Mouse (Mus musculus): ENCODE measurements around the gene Nfkb2. TPM values are rescaled to one million over a fixed set of nuclear protein-coding genes. Genes with fewer than 3 reads are reported as not detected.

Gene Nfkb2
- polyA plus RNA-seq, 1 experiment from 2014 or later, result 7.7 TPM

DNA sequence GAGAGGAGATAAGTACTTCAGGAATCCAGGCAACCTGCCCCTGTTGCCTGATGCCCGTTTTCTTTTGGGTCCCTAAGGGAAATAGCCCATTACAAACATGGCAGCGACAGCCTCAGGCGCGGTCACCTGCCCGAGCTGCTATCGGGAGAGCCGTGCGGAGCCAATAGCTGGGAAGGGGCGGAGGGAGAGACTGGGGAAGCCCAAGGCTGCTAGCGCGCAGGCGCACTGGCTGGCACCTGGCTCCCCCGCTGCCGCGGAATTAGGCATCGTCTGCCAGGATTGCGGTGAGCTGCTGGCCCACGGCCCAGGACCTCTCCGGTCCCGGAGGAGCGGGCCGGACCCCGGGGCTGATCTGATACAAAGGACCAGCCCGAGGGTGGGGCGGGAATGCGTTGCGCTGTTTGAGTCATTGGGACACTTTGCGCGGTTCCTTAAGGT is 52.6 kb downstream of the Nfkb2 start:
- ATAC-seq (ENCODE audit: insufficient read depth) (peak; percentile 84), DNase-seq (peak; percentile 85)
- H3K27me3 ChIP-seq (ENCODE audit: insufficient read depth, low read length), result peaks cover 14% of the 10 kb centered on the region
- H3K27ac ChIP-seq (ENCODE audit: low read depth), result no peak overlapping the region
- H3K4me3 ChIP-seq (ENCODE audit: low read depth, low read length), result peak overlapping the region; percentile 49
- peak overlapping the region; percentile 82 for H3K4me2 ChIP-seq
- no peak for TF ChIP-seq CTCF (IDR thresholded peaks at IDR 0.05; ENCODE audit: low read depth)
- no peaks in the 10 kb centered on the region for H3K9me3 ChIP-seq (ENCODE audit: low read depth, low read length)
- H3K4me1 ChIP-seq (ENCODE audit: insufficient read depth), result no peaks in the 10 kb centered on the region
- peak overlapping the region; percentile 56 for H3K9ac ChIP-seq
- no peaks in the 10 kb centered on the region for H3K36me3 ChIP-seq (ENCODE audit: insufficient read depth)
- WGBS, result under 1% methylated on average over 29 of the region's 29 CpGs

- Histone ChIP-seq H3K4me2 (peak overlapping the region; percentile 82), H3K4me3 (ENCODE audit: low read depth, low read length) (peak overlapping the region; percentile 49), H3K4me1 (ENCODE audit: insufficient read depth) (no peaks in the 10 kb centered on the region), H3K36me3 (ENCODE audit: insufficient read depth) (no peaks in the 10 kb centered on the region), H3K27ac (ENCODE audit: low read depth) (peak overlapping the region; percentile 48), H3K27me3 (ENCODE audit: insufficient read depth, low read length) (peaks cover 14% of the 10 kb centered on the region), H3K9ac (peak overlapping the region; percentile 56), H3K9me3 (ENCODE audit: low read depth, low read length) (no peaks in the 10 kb centered on the region)
- DNase-seq (peak; percentile 42), ATAC-seq (ENCODE audit: insufficient read depth) (no peak)
- no peak for TF ChIP-seq CTCF (IDR thresholded peaks at IDR 0.05; ENCODE audit: low read depth)
- WGBS, result 14% methylated on average over 25 of the region's 25 CpGs
These were observed 53.5 kb downstream of the Nfkb2 start for GRCm38 (mm10) chr19:46357344-46358280.

DNA sequence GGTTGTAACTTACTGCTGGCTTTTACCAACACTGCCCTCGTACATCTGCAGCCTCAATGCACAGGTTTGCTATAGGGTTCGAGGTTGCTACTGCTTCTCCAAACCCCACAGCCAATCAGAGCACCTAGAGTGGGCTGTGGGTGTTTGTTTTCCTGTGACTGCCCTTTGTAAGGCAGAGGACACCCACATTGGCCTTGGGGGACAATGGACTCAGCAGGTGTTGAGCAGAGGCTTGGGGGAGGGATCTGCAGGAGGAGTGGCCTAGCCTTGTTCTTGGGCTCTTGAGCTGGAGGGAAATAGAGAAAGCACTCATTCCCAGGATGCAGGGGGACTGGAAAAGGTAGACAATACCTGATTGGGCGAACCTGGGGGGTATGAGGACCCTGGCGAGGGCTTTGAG is 54.3 kb downstream of the Nfkb2 start:
- no peak for TF ChIP-seq CTCF (IDR thresholded peaks at IDR 0.05; ENCODE audit: low read depth)
- Histone ChIP-seq H3K9ac (no peak overlapping the region), H3K36me3 (ENCODE audit: insufficient read depth) (no peaks in the 10 kb centered on the region), H3K9me3 (ENCODE audit: low read depth, low read length) (no peaks in the 10 kb centered on the region), H3K4me1 (ENCODE audit: insufficient read depth) (no peaks in the 10 kb centered on the region), H3K4me2 (peak overlapping the region; percentile 82), H3K27ac (ENCODE audit: low read depth) (peak overlapping the region; percentile 48; the same call in 1 of the 2 replicates), H3K27me3 (ENCODE audit: insufficient read depth, low read length) (peaks cover 14% of the 10 kb centered on the region), H3K4me3 (ENCODE audit: low read depth, low read length) (no peak overlapping the region)
- WGBS, result 50% methylated on average over 4 of the region's 4 CpGs
- DNase-seq (no peak), ATAC-seq (ENCODE audit: insufficient read depth) (no peak)

MicroRNAs within 50 kb of the gene (microRNA counts, 519-probe panel; counts per million panel counts)
- 2,521 counts per million, percentile 45 among the panel's probes with 10 or more counts for microRNA mmu-miR-146b

Small RNA genes within 50 kb of the gene (microRNA-seq; reads per million reads assigned to microRNA genes)
- gene Mir146b (ENCODE audit: borderline number of aligned reads), result 0.71 reads per million

Other genes starting within 250 kb of the Nfkb2 start
- 99.3 and 105 TPM in 2 replicates for gene Nolc1, start 228.5 kb upstream of the Nfkb2 start, polyA plus RNA-seq (2014; fragmentation: Nextera tagmentation; extraction: Ambion mirVana)
- gene Elovl3, start 172.4 kb upstream of the Nfkb2 start, polyA plus RNA-seq (2014; fragmentation: Nextera tagmentation; extraction: Ambion mirVana), result not detected in 2 replicates
- gene Pitx3, start 156.0 kb upstream of the Nfkb2 start, polyA plus RNA-seq (2014; fragmentation: Nextera tagmentation; extraction: Ambion mirVana), result 0.41 and 0.82 TPM in 2 replicates
- 63.6 and 66.4 TPM in 2 replicates for gene Gbf1, start 151.8 kb upstream of the Nfkb2 start, polyA plus RNA-seq (2014; fragmentation: Nextera tagmentation; extraction: Ambion mirVana)
- 9.9 and 10.5 TPM in 2 replicates for gene Psd, start 22.8 kb downstream of the Nfkb2 start, polyA plus RNA-seq (2014; fragmentation: Nextera tagmentation; extraction: Ambion mirVana)
- gene Fbxl15, start 23.9 kb downstream of the Nfkb2 start, polyA plus RNA-seq (2014; fragmentation: Nextera tagmentation; extraction: Ambion mirVana), result 12.6 and 13.1 TPM in 2 replicates
- gene Cuedc2, start 34.4 kb downstream of the Nfkb2 start, polyA plus RNA-seq (2014; fragmentation: Nextera tagmentation; extraction: Ambion mirVana), result 132 and 145 TPM in 2 replicates
- gene Mfsd13a, start 36.8 kb downstream of the Nfkb2 start, polyA plus RNA-seq (2014; fragmentation: Nextera tagmentation; extraction: Ambion mirVana), result 9.9 and 11.6 TPM in 2 replicates
- 1.1 and 1.3 TPM in 2 replicates for gene 2310034G01Rik, start 46.0 kb downstream of the Nfkb2 start, polyA plus RNA-seq (2014; fragmentation: Nextera tagmentation; extraction: Ambion mirVana)
- 148 and 149 TPM in 2 replicates for gene Actr1a, start 91.4 kb downstream of the Nfkb2 start, polyA plus RNA-seq (2014; fragmentation: Nextera tagmentation; extraction: Ambion mirVana)
- 41.3 and 47.5 TPM in 2 replicates for gene Sufu, start 92.6 kb downstream of the Nfkb2 start, polyA plus RNA-seq (2014; fragmentation: Nextera tagmentation; extraction: Ambion mirVana)
- gene Trim8, start 197.4 kb downstream of the Nfkb2 start, polyA plus RNA-seq (2014; fragmentation: Nextera tagmentation; extraction: Ambion mirVana), result 28.3 and 31.0 TPM in 2 replicates